Mouse (Mus musculus): ENCODE measurements around the gene Pclaf.
A peak's percentile ranks its signal among the peaks of the same experiment; 100 is the strongest.

Gene Pclaf

DNA sequence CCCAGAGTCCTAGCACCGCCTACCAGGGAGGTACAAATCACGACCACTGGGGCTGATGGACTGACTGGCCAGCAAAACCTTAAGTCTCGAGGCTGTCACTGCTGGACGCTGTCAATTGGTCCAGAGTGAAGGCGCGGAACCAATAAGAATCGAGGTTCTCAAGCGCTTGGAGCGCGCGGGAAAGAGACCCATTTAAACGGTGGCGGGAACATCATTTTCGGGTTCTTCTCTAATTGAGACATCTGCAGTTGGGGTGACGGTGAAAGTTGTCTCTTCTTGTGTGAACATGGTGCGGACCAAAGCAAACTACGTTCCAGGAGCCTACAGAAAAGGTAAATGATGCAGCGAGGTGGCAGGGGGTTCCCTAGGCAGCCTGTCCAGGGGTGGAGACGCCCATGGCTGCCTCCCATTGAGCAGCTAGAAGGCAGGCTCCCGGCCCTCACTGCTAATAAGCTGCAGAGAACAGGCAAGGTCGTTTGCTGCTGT lies at the start of gene Pclaf:
Pclaf (plus strand) TSS at position 95 of the 486 bp plus-strand sequence.
- peak; percentile 79 for DNase-seq

DNA sequence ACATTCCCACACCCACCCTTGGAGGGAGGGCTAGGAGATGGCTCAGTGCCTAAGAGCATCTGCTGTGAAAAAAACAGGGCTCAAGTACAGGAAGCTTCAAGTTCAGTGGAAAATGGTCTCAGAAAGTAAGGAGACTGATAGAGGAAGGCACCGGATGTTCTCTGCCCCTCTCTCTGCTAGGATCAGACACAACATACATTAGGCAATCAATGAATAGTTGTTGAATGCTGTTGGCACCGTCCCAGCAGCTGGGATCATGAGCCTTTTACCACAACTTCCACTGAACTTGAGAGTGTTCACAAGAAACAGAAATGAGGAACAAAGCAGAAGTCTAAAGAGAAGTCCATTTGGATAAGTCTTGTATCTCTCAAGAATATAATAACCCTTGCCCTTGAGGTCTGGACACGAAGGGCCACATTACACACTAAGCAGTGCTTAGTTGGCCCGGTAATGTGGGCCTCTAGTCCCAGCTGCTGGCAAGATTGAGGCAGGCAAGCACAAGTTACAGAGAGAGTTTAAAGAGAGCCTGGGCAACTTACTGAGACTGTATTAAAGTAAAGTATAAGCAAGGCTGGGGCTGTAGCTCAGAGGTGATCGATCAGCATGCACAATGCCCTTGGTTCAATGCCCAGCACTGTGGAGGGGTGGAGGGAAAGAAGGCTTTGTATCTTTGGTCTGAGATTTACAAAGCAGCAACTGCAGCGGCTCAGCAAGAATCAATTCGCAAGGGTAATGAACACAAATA lies 45.4 kb upstream of the Pclaf start:
- DNase-seq, result no peak

DNA sequence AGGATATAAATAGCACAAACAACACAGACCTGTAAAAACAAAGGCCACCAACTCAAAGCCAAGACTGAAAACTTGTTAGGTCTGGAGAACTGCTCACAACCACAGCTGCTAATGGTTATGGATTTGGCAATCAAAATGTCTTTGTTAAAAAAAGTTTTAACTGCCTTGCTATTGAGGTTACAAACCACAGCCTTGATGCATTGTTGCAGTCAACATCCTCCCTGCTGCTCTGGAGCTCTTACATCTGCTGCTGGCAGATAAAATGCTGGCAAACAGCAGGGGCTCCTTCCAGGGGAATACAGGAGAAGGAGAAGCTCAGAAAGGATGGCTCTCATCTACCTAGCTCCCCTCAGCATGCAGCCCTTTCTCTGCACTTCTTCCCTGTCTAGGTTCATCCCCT lies 41.9 kb upstream of the Pclaf start:
- DNase-seq, result no peak

DNA sequence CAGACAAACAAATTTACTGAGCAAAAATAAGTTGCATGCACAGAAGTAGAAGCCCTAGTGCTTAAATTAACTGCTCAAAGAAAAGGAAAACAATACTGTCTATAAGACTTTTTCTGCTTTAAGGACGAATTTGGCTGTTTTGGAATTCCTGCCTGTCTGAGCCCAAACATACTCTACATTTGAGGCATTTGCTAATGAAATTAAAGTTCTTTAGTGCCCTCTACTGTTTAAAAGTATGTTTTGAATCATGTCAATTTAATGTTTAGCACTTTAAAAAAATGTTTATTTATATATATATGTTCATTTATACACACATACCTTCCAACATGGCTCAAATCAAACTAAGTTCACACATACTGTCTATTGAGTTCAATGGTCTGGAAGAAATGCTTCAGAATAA lies 39.8 kb upstream of the Pclaf start:
- DNase-seq, result no peak

DNA sequence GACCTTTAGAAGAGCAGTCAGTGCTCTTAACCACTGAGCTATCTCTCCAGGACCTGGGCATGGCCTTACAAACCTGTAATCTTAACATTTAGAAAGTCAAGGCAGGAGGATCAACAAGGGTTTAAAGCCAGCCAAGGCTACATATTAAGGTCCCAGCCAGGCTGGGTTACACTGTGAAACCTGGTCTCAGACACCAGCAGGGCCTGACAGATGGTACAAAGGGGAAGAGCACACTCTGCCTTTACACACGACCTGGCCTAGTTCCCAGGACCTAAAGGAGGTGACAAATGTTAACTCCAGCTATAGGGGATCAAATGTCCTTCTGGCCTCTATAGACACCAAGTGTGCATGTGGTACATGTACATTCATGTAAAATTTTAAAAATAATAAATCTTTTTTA lies 30.4 kb upstream of the Pclaf start:
- no peak for DNase-seq

DNA sequence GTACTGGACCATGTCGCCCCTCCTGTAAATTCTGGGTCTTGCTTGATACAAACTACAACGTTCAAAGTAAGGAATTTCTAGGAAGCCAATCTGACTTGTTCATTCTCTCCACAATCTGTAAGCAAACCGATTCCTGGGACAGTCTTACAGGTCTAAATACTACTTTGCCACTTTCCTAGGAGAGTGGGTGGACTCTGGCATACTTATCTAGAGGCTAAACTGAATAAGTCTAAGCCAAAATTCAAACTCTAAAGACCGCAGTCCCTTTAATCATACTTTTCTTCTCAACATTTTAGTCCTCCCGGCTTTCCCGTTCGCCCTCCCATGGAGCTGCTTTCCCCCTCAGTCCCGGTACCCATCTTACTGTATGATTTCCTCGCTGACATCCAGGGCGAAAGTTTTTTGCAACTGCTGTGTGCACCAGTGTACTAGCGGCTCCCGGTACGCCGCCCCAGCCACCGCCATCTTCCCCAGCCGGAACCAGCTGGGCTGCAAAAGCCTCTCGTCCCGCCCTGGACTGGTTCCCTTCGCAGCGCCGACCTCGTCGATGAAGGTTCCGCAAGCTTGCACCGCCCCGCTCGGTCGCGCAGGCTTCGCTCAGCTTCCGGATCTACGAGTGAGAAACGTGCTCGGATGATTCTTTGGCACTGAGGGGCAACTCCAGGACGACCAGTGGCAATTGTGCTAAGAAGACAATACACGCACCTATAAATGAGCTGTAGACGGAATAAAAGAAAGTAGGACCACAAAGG lies 5.3 kb upstream of the Pclaf start:
- DNase-seq, result peak; percentile 84

DNA sequence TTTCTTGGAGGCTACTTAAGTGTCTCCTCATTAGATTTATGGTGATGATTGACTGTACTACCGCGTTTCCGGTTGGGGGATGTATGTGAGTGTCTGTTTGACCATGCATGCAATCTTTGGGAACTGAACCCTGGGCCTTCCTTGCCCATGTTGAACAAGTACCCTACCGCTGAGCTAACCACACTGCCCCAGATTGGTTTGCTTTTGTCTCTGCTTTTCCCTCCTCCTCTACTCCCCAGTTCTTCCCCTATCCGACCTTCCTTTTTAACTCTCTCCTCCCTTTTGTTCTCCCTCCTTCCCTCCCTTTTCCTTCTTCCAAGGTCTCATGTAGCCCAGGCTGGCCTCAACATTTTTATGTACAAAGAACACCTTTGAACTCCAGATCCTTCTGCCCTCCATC lies 1.1 kb downstream of the Pclaf start:
- no peak for DNase-seq

DNA sequence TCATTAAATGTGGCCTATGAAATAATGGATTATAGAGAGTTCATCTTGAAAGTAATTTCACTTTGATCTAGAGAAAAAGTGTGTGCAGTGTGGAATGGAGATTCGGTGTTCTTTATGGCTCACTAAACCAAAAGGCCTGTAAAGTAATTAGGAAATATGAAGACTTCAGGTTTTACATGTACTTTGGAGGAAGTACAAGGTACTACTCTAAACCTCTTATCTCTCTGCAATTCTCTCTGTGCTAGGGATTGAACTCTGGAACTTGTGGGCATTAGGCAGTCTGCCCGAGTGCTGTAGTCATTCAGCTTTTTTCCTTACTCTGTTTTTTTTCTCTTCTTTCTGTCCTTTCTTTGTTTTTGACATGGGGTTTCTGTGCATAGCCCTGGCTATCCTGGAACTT lies 6.9 kb downstream of the Pclaf start:
- DNase-seq, result no peak

DNA sequence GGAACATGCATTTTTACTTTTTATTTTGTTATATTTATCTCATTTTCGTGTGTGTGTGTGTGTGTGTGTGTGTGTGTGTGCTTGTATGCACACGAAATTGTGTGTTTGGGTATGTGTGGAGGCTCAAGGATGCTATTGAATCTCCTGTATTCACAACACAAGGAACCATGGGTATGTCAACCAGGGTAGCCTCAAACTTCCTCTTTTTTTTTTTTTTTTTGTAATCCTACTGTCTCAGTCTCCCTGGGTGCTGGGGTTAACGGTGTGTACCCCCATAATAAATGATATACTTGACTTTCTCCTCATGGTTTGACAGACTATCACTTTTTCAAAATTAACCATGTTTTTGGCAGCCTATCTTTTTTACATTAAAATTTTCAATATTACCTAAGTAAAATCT lies 12.8 kb downstream of the Pclaf start:
- no peak for DNase-seq

DNA sequence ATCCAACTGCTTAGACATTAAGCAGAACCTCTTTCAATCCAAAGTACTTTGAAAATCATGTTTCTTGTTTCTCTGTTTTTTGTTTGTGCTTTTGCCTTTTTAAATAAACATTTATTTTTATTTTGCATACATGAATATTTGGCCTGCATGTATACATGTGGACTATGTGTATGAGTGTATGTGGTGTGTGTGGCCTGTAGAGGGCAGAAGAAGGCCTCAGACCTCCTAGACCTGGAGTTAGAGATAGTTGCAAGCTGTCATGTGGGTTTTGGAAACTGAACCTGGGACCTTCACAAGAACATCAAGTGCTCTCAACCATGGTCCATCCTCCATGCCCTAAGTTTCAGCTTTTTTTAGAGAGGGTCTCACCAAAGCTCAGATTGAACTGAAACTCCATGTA lies 13.4 kb downstream of the Pclaf start:
- DNase-seq, result no peak

DNA sequence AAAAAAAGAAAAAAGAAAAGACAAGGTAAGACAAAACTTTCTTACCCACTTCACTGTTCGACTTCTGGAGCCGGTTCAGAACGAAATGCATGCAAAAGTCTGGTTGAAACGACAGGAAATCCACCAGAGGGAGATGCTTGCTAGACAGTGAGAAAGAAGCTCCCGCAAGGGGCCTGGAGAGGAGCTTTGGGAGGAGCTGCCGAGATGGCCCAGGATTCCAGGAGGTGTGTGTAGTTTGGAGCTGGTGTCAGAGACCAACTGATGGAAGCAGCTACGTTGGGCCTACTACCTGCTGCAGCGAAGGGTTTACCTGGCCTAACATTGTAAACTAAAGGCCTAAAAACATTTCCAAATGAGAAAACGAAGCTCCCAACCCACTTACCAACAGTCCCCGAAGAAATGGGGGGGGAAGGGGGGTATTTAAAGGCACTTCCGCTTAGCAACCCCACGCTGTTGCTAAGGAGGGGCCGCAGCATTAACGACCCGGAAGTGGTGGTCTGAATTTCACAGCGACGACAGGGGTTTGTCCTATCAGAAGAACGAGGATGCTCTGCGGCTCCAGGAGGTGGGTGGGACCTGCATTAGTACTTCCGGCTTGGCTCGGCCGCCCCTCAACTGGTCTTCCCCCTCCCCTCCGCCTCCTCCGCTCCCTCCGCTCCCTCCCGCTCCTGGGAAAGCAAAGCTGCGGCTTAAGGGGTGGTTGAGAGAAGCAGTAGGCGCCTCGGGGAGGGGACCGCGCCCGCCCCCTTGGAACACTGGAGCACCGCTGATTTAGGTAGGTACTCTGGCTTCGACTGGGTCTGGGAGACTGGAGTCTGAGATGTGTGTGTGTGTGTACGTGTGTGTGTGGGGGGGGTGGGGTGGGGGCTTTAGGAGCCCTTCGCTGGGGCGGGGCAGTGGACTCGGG lies 18.6 kb downstream of the Pclaf start, which contains the start of the genes Trip4 and Csnk1g1:
Trip4 (minus strand) TSS at position 401 of the 907 bp plus-strand sequence.
Csnk1g1 (plus strand) TSS at position 531 of the 907 bp plus-strand sequence.
- DNase-seq, result peak; percentile 98

DNA sequence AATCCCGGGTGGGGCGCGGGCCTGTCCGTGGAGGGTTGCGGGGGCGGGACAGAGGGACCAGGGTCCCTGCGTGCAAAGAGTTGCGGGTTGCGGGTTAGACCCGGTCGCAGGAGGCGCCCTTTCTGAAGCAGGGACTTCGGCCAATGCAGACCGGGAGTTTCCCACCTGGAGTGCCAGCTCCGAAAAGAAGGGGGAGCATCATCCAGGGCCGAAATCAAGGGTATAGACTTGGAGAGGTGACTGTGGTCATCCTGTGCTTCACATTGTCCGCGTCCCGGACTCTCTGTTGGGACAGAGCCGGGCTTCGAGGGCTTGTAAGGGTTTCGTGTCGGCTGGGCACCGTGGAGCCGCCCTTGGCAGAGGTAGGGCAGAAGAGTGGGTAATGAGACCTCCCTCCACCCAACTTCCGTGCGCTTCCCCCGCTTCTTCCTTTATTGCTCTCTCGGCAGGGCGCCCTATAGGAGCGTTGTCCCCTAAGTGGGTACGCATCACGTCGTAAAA lies 19.3 kb downstream of the Pclaf start:
- no peak for DNase-seq

DNA sequence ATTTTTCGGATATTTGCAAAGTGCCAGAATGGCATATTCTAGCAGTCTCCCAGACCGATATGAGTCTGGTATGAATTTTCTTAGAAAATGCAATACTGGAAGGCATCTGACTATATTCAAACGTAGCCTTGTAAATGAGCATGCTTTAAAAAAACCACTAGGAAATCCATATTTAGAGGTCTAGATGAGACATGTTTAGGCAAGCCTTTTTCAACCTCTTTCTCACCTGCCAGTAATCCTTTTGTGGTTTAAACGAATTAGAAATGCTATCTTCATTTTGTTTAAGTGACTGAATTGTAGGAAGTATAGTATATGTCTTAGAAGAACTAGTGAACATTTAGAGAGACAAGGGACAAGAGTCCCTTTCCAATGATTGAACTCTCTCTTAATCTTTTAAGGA lies 19.8 kb downstream of the Pclaf start:
- DNase-seq, result no peak

DNA sequence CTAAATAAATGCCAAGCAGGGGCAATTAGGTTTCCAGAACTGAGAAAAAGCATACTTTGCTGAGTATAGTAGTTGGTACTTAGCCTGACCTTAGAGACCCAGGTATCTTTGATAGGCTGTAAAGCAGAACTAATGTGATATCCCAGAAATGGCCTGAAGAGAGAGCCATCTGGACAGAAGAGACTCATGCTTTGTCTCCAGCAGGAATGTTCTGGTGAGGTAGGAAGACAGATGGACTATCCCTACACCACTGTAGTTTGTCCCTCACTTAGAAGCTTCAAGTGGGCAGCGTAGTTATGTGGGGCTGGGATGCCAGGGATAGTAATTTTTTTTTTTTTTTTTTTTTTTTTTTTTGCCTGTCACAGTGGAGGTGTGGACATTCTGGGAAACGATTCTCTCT lies 23.9 kb downstream of the Pclaf start:
- no peak for DNase-seq

DNA sequence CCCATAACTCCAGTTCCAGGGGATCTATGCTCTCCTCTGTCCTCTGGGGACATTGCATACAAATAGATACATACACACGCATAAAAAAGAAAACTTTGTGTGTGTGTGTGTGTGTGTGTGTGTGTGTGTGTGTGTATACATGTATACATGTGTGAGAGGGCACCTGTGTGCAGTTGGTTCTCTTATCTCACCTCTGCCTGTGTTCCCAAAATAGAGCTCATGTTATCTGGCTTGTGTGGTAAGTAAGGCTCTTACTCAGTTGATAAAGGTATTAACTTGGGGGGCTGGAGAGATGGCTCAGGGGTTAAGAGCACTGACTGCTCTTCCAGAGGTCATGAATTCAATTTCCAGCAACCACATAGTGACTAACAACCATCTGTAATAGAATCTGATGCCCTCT lies 27.0 kb downstream of the Pclaf start:
- no peak for DNase-seq

DNA sequence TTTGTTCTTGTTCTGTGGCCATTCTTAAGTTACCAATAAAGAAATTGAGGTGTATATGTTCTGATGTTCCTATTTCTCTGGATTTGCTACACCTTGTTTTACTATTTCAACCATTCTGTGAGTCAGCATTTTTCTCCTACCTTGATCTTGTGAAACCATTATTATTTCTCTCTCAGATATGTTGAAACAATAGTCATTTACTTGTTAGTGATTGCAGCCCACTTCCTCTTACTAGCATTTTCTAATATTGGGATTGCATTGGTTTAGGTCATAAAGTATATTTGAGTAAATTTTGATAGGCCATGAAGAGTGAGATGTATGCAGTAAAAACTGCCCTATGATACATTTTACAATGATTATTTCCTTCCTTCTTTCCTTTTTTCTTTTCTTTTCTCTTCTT lies 38.4 kb downstream of the Pclaf start:
- no peak for DNase-seq

DNA sequence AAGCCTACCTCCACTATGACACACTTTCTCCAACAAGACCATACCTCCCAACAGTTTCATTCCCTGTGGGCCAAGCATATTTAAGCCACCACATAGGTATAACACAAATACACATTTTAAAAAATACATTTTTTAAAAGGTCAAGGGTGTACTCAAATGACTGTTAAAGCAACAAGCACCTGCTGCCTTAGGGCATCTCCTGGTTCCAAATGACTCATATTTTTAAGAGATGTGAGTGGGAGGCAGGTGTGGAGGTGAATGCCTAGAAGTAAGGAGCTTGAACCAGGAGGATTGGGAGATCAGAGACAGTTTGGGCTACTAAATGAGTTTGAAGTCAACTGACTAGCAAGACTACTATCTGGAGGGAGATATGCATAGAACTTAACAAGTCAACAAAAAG lies 39.8 kb downstream of the Pclaf start:
- no peak for DNase-seq

DNA sequence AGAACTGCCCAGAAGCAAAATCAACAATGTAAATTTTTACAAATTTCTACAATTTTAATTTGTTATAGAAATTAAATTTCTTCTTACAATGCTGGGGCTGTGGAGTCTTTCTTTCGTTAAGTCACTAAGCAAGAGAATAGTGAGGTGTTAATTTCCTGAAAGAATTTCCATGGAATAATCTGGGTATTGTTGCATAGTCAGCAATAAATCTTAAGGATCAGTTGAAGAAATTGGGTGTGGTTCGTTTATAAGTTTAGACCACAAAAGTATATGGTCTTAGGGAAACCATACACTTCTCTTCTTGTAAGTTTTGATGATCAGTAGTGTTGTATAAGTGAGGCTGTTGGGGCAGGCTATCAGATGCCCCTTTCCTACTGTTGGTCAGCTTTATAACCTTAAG lies 47.5 kb downstream of the Pclaf start:
- DNase-seq, result no peak

DNA sequence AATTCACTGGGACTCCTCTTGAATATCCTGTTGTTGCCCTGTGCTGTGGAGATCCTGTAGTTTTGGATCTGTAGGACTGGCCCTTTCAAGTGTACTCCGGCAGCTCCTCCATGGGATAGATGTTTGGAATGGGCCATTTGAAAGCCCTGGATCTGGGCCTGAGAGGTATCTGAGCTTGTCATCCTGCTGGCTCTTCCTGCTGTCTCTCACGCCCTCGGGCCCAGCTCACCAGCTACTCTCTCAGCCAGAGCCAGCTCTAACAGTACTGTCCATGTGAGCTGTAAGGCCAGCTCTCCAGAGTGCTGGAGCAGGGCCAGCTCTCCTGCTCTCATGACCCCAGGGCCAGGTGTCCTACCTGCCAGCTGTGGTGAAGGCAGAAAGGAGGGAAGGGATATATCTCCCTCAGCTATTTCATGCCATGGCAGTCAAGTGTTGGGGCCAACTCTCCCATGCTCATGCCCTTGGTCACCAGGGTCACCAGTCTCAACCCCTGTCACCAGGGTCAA lies 61.1 kb downstream of the Pclaf start:
- peak; percentile 56 for DNase-seq
